Mouse (Mus musculus) macrophage (primary cell): ENCODE data around the gene Noxo1. TPM values are rescaled to one million over a fixed set of nuclear protein-coding genes. Genes with fewer than 3 reads are reported as not detected.
"Not testable (repeated sequence)": the region's sequence is repeated elsewhere in the genome, so short reads cannot be mapped to it uniquely, and the experiment has no call there.

Experiments used
- H3K27ac ChIP-seq: fragments of 350-480 bp; formaldehyde crosslinking; 2 replicates; pipeline ENCODE4 v1.9.0; 2021
- H3K36me3 ChIP-seq: fragments of 350-480 bp; formaldehyde crosslinking; 2 replicates; pipeline ENCODE4 v1.9.0; 2021; ENCODE audit errors: inconsistent target
- H3K4me3 ChIP-seq: fragments of 350-480 bp; formaldehyde crosslinking; 2 replicates; pipeline ENCODE4 v1.9.0; 2021; ENCODE audit errors: inconsistent target
- H3K79me2 ChIP-seq: fragments of 350-480 bp; formaldehyde crosslinking; 2 replicates; pipeline ENCODE4 v1.9.0; 2021; ENCODE audit errors: inconsistent target
- WGBS: methylation state at CpG from one replicate; pipeline ENCODE4 v1.1.7; 2026; ENCODE audit warnings: inconsistent platforms; ENCODE audit not compliant: missing documents; 5-methylcytosine and 5-hydroxymethylcytosine counted together
- polyA plus RNA-seq: library from polyadenylated mRNA; stranded (reverse); fragments of 250-400 nt; gene quantifications from 3 replicates; pipeline ENCODE4 v1.2.4, GENCODE M21; 2018; ENCODE audit warnings: inconsistent platforms

Gene Noxo1
- polyA plus RNA-seq, 1 experiment from 2014 or later = 0.50 TPM

- Histone ChIP-seq H3K4me3 (peak overlapping the region; percentile 68; the same call in 1 of the 2 replicates), H3K79me2 (peaks cover 49% of the 10 kb centered on the region)
- WGBS = 76% methylated on average over 7 of the region's 7 CpGs
- H3K36me3 ChIP-seq, H3K27ac ChIP-seq: not testable (repeated sequence)
These were observed 25.4 kb downstream of the Noxo1 start for GRCm38 (mm10) chr17:24721383-24721955.

- H3K27ac ChIP-seq = no peak overlapping the region
- WGBS = 80% methylated on average over 13 of the region's 13 CpGs
- peaks cover 49% of the 10 kb centered on the region for H3K79me2 ChIP-seq
- peaks cover 5% of the 10 kb centered on the region; the same call in 1 of the 2 replicates for H3K36me3 ChIP-seq
- H3K4me3 ChIP-seq = no peak overlapping the region
These were observed 26.3 kb downstream of the Noxo1 start for GRCm38 (mm10) chr17:24722220-24722924.

- Histone ChIP-seq H3K36me3 (peaks cover 5% of the 10 kb centered on the region; the same call in 1 of the 2 replicates), H3K27ac (peak overlapping the region; percentile 52), H3K4me3 (peak overlapping the region; percentile 73), H3K79me2 (peaks cover 49% of the 10 kb centered on the region)
- 2% methylated on average over 12 of the region's 12 CpGs for WGBS
These were observed 27.3 kb downstream of the Noxo1 start for GRCm38 (mm10) chr17:24723122-24723880.

GRCm38 (mm10) chr17:24723881-24724180, 27.8 kb downstream of the Noxo1 start:
- under 1% methylated on average over 15 of the region's 15 CpGs for WGBS
- Histone ChIP-seq H3K27ac (peak overlapping the region; percentile 52), H3K79me2 (peaks cover 46% of the 10 kb centered on the region), H3K4me3 (peak overlapping the region; percentile 73), H3K36me3 (peaks cover 5% of the 10 kb centered on the region; the same call in 1 of the 2 replicates)

- Histone ChIP-seq H3K79me2 (peaks cover 43% of the 10 kb centered on the region), H3K27ac (peak within 1 kb of the TSS; percentile 52), H3K36me3 (peaks cover 5% of the 10 kb centered on the region; the same call in 1 of the 2 replicates), H3K4me3 (peak within 1 kb of the TSS; percentile 73)
- WGBS = under 1% methylated on average over 30 of the region's 30 CpGs
These were observed 28.1 kb downstream of the Noxo1 start, which contains the start of gene Ndufb10 for GRCm38 (mm10) chr17:24724184-24724583. Ndufb10 (minus strand) TSS chr17:24724478.

GRCm38 (mm10) chr17:24725637-24726390, 29.8 kb downstream of the Noxo1 start:
- H3K36me3 ChIP-seq = peaks cover 5% of the 10 kb centered on the region; the same call in 1 of the 2 replicates
- no peak overlapping the region for H3K4me3 ChIP-seq
- 80% methylated on average over 3 of the region's 3 CpGs for WGBS
- no peak overlapping the region for H3K27ac ChIP-seq
- H3K79me2 ChIP-seq = peaks cover 33% of the 10 kb centered on the region

GRCm38 (mm10) chr17:24727618-24728017, 31.6 kb downstream of the Noxo1 start, which contains the start of gene Rpl3l:
Rpl3l (plus strand) TSS chr17:24727820.
- H3K27ac ChIP-seq = no peak within 1 kb of the TSS
- 94% methylated on average over 2 of the region's 2 CpGs for WGBS
- H3K36me3 ChIP-seq = no peaks in the 10 kb centered on the region
- H3K4me3 ChIP-seq = no peak within 1 kb of the TSS
- H3K79me2 ChIP-seq = peaks cover 15% of the 10 kb centered on the region

- Histone ChIP-seq H3K4me3 (no peak overlapping the region), H3K79me2 (peaks cover 10% of the 10 kb centered on the region), H3K36me3 (no peaks in the 10 kb centered on the region), H3K27ac (no peak overlapping the region)
- WGBS = 73% methylated on average over 17 of the region's 17 CpGs
These were observed 32.1 kb downstream of the Noxo1 start for GRCm38 (mm10) chr17:24728184-24728583.

- over 99% methylated on average over 6 of the region's 6 CpGs for WGBS
- no peak overlapping the region for H3K4me3 ChIP-seq
- peaks cover under 1% of the 10 kb centered on the region; the same call in 1 of the 2 replicates for H3K79me2 ChIP-seq
- no peaks in the 10 kb centered on the region for H3K36me3 ChIP-seq
- no peak overlapping the region for H3K27ac ChIP-seq
These were observed 33.0 kb downstream of the Noxo1 start for GRCm38 (mm10) chr17:24729067-24729466.

- 88% methylated on average over 14 of the region's 14 CpGs for WGBS
- no peaks in the 10 kb centered on the region for H3K79me2 ChIP-seq
- no peaks in the 10 kb centered on the region for H3K36me3 ChIP-seq
- no peak overlapping the region for H3K27ac ChIP-seq
- H3K4me3 ChIP-seq = no peak overlapping the region
These were observed 34.8 kb downstream of the Noxo1 start for GRCm38 (mm10) chr17:24730787-24731186.

GRCm38 (mm10) chr17:24732233-24732935, 36.4 kb downstream of the Noxo1 start:
- Histone ChIP-seq H3K79me2 (peaks cover 9% of the 10 kb centered on the region; the same call in 1 of the 2 replicates), H3K36me3 (no peaks in the 10 kb centered on the region), H3K27ac (no peak overlapping the region), H3K4me3 (no peak overlapping the region)
- 93% methylated on average over 12 of the region's 12 CpGs for WGBS

- Histone ChIP-seq H3K4me3 (no peak overlapping the region), H3K79me2 (peaks cover 21% of the 10 kb centered on the region), H3K27ac (no peak overlapping the region), H3K36me3 (no peaks in the 10 kb centered on the region)
- 83% methylated on average over 21 of the region's 21 CpGs for WGBS
These were observed 37.5 kb downstream of the Noxo1 start for GRCm38 (mm10) chr17:24733434-24734050.

GRCm38 (mm10) chr17:24734513-24734912, 38.5 kb downstream of the Noxo1 start:
- WGBS = 100% methylated on average over 1 of the region's 1 CpGs
- H3K4me3 ChIP-seq = no peak overlapping the region
- H3K79me2 ChIP-seq = peaks cover 30% of the 10 kb centered on the region
- H3K27ac ChIP-seq = no peak overlapping the region
- H3K36me3 ChIP-seq = peaks cover 6% of the 10 kb centered on the region; the same call in 1 of the 2 replicates
